Mouse (Mus musculus) ES-E14 (cell line): ENCODE data around the gene Sema3c.

Source experiments
- CHD2 ChIP-seq: IDR thresholded peaks from 2 replicates; pipeline ENCODE4 v1.6.1; 2014; ENCODE audit warnings: mild to moderate bottlenecking, low read depth, low read length, inconsistent platforms
- MAFK ChIP-seq: IDR thresholded peaks from 2 replicates; pipeline ENCODE4 v1.6.1; 2014; ENCODE audit warnings: mild to moderate bottlenecking, low read depth, low read length, inconsistent platforms; ENCODE audit not compliant: insufficient read depth

DNA sequence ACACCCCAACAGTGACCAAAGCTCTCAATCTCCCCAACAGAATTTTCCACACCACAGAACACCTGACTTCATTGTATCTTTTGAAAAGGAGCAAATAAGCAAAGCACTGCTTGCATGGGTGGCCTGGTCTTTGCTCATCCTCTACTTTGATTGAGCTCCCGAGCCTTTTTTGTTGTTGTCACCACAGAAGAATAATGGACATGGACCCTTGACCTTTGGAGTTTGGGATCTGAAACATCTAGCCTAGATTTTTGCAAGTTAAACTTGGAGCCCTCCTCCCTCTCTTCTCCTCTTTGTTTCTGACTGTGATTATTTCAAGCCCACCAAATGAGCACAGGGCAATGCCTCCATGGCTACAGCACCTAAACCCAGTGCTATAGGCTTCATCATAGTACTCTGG, 54.5 kb downstream of the Sema3c start:
- no peak for TF ChIP-seq CHD2
- TF ChIP-seq MAFK = no peak
